In the genomic region with DNA sequence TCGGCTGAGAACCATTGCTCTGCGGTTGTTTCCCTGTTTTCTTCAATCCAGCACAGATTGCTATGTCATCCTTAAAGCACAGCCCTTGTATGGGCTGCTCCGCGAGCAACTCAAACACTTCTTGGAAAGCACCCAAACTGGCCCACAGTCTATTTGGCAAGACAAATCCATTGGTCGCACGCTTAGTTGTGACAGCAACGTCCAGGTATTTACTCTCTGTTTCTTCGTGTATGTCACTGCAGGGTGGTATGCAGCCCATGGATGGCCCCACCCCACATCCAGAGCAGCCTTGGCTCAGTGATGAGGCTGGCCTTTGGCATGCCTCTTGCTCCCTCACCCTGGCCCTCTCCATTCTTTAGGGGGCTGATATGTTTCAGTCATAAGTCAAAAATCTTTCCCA, we compare ENCODE assay signal across 9 mouse cellular contexts. TPM values are rescaled to one million over a fixed set of nuclear protein-coding genes. Genes with fewer than 3 reads are reported as not detected.
A peak's percentile ranks its signal among the peaks of the same experiment; 100 is the strongest.
DNase-seq lines count a peak whose midpoint lies in the region; ATAC-seq and TF ChIP-seq lines count a peak whose summit lies in the region.
"Had no signal": no experiment of that assay in that cellular context is flagged by ENCODE, and none has a peak within 500 bp of the region (broad histone marks: within the 10 kb centered on the region; RNA-seq: fewer than 3 reads in every experiment).

No protein-coding gene starts in this region.

- H3K27me3 ChIP-seq in forebrain, postnatal 0 days (ENCODE audit: insufficient read depth, low read length): no peaks in the 10 kb centered on the region
- H3K27me3 ChIP-seq in forebrain, embryonic 12.5 days: no peaks in the 10 kb centered on the region
- no peaks in the 10 kb centered on the region for H3K27me3 ChIP-seq in stomach, embryonic 16.5 days (ENCODE audit: control insufficient read depth, insufficient read depth, low read length)
- H3K27me3 ChIP-seq in kidney, embryonic 14.5 days (ENCODE audit: control insufficient read depth, insufficient read depth, low read length): no peaks in the 10 kb centered on the region

- no peak overlapping the region for H3K4me3 ChIP-seq in forebrain, postnatal 0 days (ENCODE audit: low read depth, low read length)
- no peak overlapping the region for H3K4me3 ChIP-seq in forebrain, embryonic 12.5 days (replicated peaks)
- H3K4me3 ChIP-seq in stomach, embryonic 16.5 days (replicated peaks; ENCODE audit: low read length): no peak overlapping the region
- H3K4me3 ChIP-seq in kidney, embryonic 14.5 days (ENCODE audit: low read length): no peak overlapping the region

- no peaks in the 10 kb centered on the region for H3K4me1 ChIP-seq in forebrain, postnatal 0 days (ENCODE audit: insufficient read depth)
- peaks cover 7% of the 10 kb centered on the region for H3K4me1 ChIP-seq in forebrain, embryonic 12.5 days
- H3K4me1 ChIP-seq in stomach, embryonic 16.5 days (ENCODE audit: control insufficient read depth, insufficient read depth, low read length): no peaks in the 10 kb centered on the region
- H3K4me1 ChIP-seq in kidney, embryonic 14.5 days (ENCODE audit: control insufficient read depth, insufficient read depth, low read length): no peaks in the 10 kb centered on the region

- intact Hi-C loops in heart, postnatal 14 days (cut with DNase I): no loop called here

- peak; percentile 58 for ATAC-seq in forebrain, postnatal 0 days
- no peak for ATAC-seq in forebrain, embryonic 12.5 days (ENCODE audit: low FRiP score)
- ATAC-seq in stomach, embryonic 16.5 days (ENCODE audit: insufficient read depth, low FRiP score): peak; percentile 68; the same call in 1 of the 2 replicates
- ATAC-seq in kidney, embryonic 14.5 days (ENCODE audit: low FRiP score, low TSS enrichment): no peak
- ATAC-seq: inflammation-experienced regulatory T-cells, adult 6 months had no signal

- H3K9me3 ChIP-seq in forebrain, postnatal 0 days (ENCODE audit: low read length): no peaks in the 10 kb centered on the region
- H3K9me3 ChIP-seq in forebrain, embryonic 12.5 days: no peaks in the 10 kb centered on the region
- no peaks in the 10 kb centered on the region for H3K9me3 ChIP-seq in stomach, embryonic 16.5 days (replicated peaks; ENCODE audit: control insufficient read depth, low read length)
- peaks cover 4% of the 10 kb centered on the region; the same call in 1 of the 2 replicates for H3K9me3 ChIP-seq in kidney, embryonic 14.5 days (ENCODE audit: control insufficient read depth, low read length)

- no peak overlapping the region for H3K4me2 ChIP-seq in forebrain, postnatal 0 days (ENCODE audit: low read depth)
- no peak overlapping the region for H3K4me2 ChIP-seq in forebrain, embryonic 12.5 days
- H3K4me2 ChIP-seq in stomach, embryonic 16.5 days (ENCODE audit: low read depth, low read length): no peak overlapping the region
- no peak overlapping the region for H3K4me2 ChIP-seq in kidney, embryonic 14.5 days (replicated peaks; ENCODE audit: low read depth, low read length)

- no peak for TF ChIP-seq CTCF in forebrain, postnatal 0 days (IDR thresholded peaks at IDR 0.05; ENCODE audit: low read depth)

- no peaks in the 10 kb centered on the region for H3K36me3 ChIP-seq in forebrain, postnatal 0 days (ENCODE audit: insufficient read depth)
- H3K36me3 ChIP-seq in forebrain, embryonic 12.5 days (replicated peaks): no peaks in the 10 kb centered on the region
- H3K36me3 ChIP-seq in stomach, embryonic 16.5 days (ENCODE audit: control insufficient read depth, insufficient read depth, low read length): no peaks in the 10 kb centered on the region
- H3K36me3 ChIP-seq in kidney, embryonic 14.5 days (ENCODE audit: control insufficient read depth, insufficient read depth, low read length): no peaks in the 10 kb centered on the region

- WGBS in forebrain, postnatal 0 days: 25% methylated on average over 8 of the region's 8 CpGs
- 83% methylated on average over 8 of the region's 8 CpGs for WGBS in forebrain, embryonic 12.5 days
- WGBS in stomach, embryonic 16.5 days: 28% methylated on average over 8 of the region's 8 CpGs
- WGBS in kidney, embryonic 14.5 days: 74% methylated on average over 8 of the region's 8 CpGs

- H3K9ac ChIP-seq in forebrain, postnatal 0 days: no peak overlapping the region
- H3K9ac ChIP-seq in forebrain, embryonic 12.5 days: no peak overlapping the region
- no peak overlapping the region for H3K9ac ChIP-seq in stomach, embryonic 16.5 days (ENCODE audit: low read length)
- H3K9ac ChIP-seq in kidney, embryonic 14.5 days (ENCODE audit: low read depth, low read length): no peak overlapping the region

- H3K27ac ChIP-seq in forebrain, postnatal 0 days (ENCODE audit: low read depth, low read length): no peak overlapping the region
- no peak overlapping the region for H3K27ac ChIP-seq in forebrain, embryonic 12.5 days
- H3K27ac ChIP-seq in stomach, embryonic 16.5 days (ENCODE audit: low read length): no peak overlapping the region
- H3K27ac ChIP-seq in kidney, embryonic 14.5 days (ENCODE audit: low read depth, low read length): no peak overlapping the region

- DNase-seq in forebrain, postnatal 0 days: peak; percentile 57
- peak; percentile 35 for DNase-seq in right cerebral cortex, postnatal 14 days
- DNase-seq in right cerebral cortex, postnatal 36 days (ENCODE audit: low spot score in 2 of 2): no peak
- DNase-seq in heart, postnatal 14 days: peak; percentile 48 to 73
- no peak for DNase-seq in embryo, embryonic 9.5 days (ENCODE audit: extremely low spot score)

RNA-seq across cellular contexts. Expression of gene Ipo5, which starts 42.5 kb away (rescaled TPM):
- total RNA-seq in forebrain, postnatal 0 days (2014; rRNA removed): 102 and 106 TPM in 2 replicates
- 56.2 and 58.1 TPM in 2 replicates for polyA plus RNA-seq in forebrain, postnatal 0 days (2015; fragmentation: Nextera tagmentation; extraction: Ambion mirVana)
- 131 and 136 TPM in 2 replicates for polyA plus RNA-seq in forebrain, embryonic 12.5 days (2016; fragmentation: Nextera tagmentation; extraction: Ambion mirVana)
- total RNA-seq in heart, postnatal 14 days (2021): 10 to 100 TPM; 79.3 to 81.4 TPM
- 77.0 and 77.9 TPM in 2 replicates for polyA plus RNA-seq in stomach, embryonic 16.5 days (2015; fragmentation: Nextera tagmentation; extraction: Ambion mirVana)
- 77.8 and 143 TPM in 2 replicates for polyA plus RNA-seq in kidney, embryonic 14.5 days (2014; fragmentation: Nextera tagmentation; extraction: Ambion mirVana)

Comparison
In these comparisons a context has a peak if more than half of its experiments do, and no peak if none do; other contexts are left out.
1. ATAC-seq: peak in forebrain, postnatal 0 days (single experiment) and stomach, embryonic 16.5 days (single experiment); none in forebrain, embryonic 12.5 days (single experiment) and kidney, embryonic 14.5 days (single experiment).
2. DNase-seq: peak in forebrain, postnatal 0 days (single experiment), right cerebral cortex, postnatal 14 days (single experiment) and heart, postnatal 14 days (2 of 2); none in right cerebral cortex, postnatal 36 days (0 of 2) and embryo, embryonic 9.5 days (single experiment).